24 mouse cellular contexts compared by ENCODE assay signal in the genomic region with DNA sequence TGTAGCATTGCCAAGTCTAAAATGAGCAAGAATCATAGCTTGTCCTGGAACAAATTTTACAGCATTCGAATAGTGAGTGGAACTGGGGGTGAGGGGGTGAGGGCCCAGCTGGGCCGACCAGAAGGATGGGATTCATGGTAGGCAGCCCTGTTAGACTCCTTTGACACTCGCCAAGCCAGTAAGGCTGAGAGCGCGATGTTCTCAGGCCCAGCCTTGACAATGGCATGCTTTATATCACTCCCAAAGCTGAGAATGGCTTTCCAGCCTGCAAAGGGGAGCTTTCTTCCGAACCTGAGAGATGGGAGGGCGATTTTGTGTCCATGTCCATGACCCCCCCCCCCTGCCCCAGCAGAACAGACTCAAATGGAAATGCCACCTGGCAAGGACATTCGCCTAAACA.
A peak's percentile ranks its signal among the peaks of the same experiment; 100 is the strongest.
DNase-seq lines count a peak whose midpoint lies in the region; ATAC-seq and TF ChIP-seq lines count a peak whose summit lies in the region.
"Had no signal": no experiment of that assay in that cellular context is flagged by ENCODE, and none has a peak within 500 bp of the region (broad histone marks: within the 10 kb centered on the region; RNA-seq: fewer than 3 reads in every experiment).

No protein-coding gene starts in this region.

- no peak for DNase-seq in forebrain, embryonic 10.5 days (ENCODE audit: extremely low spot score, low spot score)
- no peak for DNase-seq in forebrain, embryonic 14.5 days (ENCODE audit: low spot score)
- DNase-seq in heart, embryonic 10.5 days (ENCODE audit: low spot score): no peak
- DNase-seq in heart, postnatal 14 days: no peak
- DNase-seq in layer of hippocampus, adult 2 months (ENCODE audit: low spot score in 2 of 2): no peak
- DNase-seq in layer of hippocampus, postnatal 25 days (ENCODE audit: extremely low spot score in 1 of 2, low spot score in 1 of 2): no peak
- peak; percentile 54 for DNase-seq in midbrain, embryonic 11.5 days (ENCODE audit: low spot score, missing footprints)
- DNase-seq in midbrain, embryonic 10.5 days (ENCODE audit: low spot score): no peak
- DNase-seq: adrenal gland, adult 8-10 months; adrenal gland, postnatal 36 days; B cell, adult 2 months; cerebellum, adult 11 months; cerebellum, adult 8-10 months; cerebellum, postnatal 14 days; embryo, embryonic 11 days; heart, postnatal 4 days had no signal

- H3K9ac ChIP-seq in forebrain, embryonic 14.5 days (ENCODE audit: low read length): no peak overlapping the region
- H3K9ac ChIP-seq in midbrain, embryonic 11.5 days (ENCODE audit: low read length): no peak overlapping the region
- H3K9ac ChIP-seq: embryonic facial prominence, embryonic 15.5 days; heart, embryonic 13.5 days; hindbrain, embryonic 14.5 days had no signal

- TF ChIP-seq CTCF in layer of hippocampus, adult 2 months (conservative IDR thresholded peaks at IDR 0.05): no peak

- H3K4me2 ChIP-seq in forebrain, embryonic 14.5 days (ENCODE audit: low read length): no peak overlapping the region
- no peak overlapping the region for H3K4me2 ChIP-seq in midbrain, embryonic 11.5 days
- H3K4me2 ChIP-seq: embryonic facial prominence, embryonic 15.5 days; heart, embryonic 13.5 days; hindbrain, embryonic 14.5 days had no signal

- no peaks in the 10 kb centered on the region for H3K27me3 ChIP-seq in forebrain, embryonic 10.5 days (ENCODE audit: poor library complexity, severe bottlenecking)
- H3K27me3 ChIP-seq in forebrain, embryonic 14.5 days (replicated peaks; ENCODE audit: control insufficient read depth, insufficient read depth, low read length): no peaks in the 10 kb centered on the region
- H3K27me3 ChIP-seq in heart, embryonic 10.5 days (ENCODE audit: insufficient read depth, poor library complexity, severe bottlenecking): no peaks in the 10 kb centered on the region
- no peaks in the 10 kb centered on the region for H3K27me3 ChIP-seq in midbrain, embryonic 11.5 days (ENCODE audit: control insufficient read depth, insufficient read depth, low read length)
- no peaks in the 10 kb centered on the region for H3K27me3 ChIP-seq in midbrain, embryonic 10.5 days (ENCODE audit: low read depth, poor library complexity, severe bottlenecking)
- H3K27me3 ChIP-seq: embryonic facial prominence, embryonic 15.5 days; heart, embryonic 13.5 days had no signal

- H3K4me1 ChIP-seq in forebrain, embryonic 10.5 days: peaks cover 7% of the 10 kb centered on the region; the same call in 1 of the 2 replicates
- no peaks in the 10 kb centered on the region for H3K4me1 ChIP-seq in forebrain, embryonic 14.5 days (ENCODE audit: control insufficient read depth, insufficient read depth, low read length)
- peaks cover 24% of the 10 kb centered on the region for H3K4me1 ChIP-seq in heart, embryonic 10.5 days
- no peaks in the 10 kb centered on the region for H3K4me1 ChIP-seq in midbrain, embryonic 11.5 days (ENCODE audit: control insufficient read depth, insufficient read depth, low read length)
- H3K4me1 ChIP-seq in midbrain, embryonic 10.5 days: 0 out of 2 replicates have a peak, but pooled peaks cover 9% of the 10 kb centered on the region
- H3K4me1 ChIP-seq: heart, embryonic 13.5 days had no signal

- no peak overlapping the region for H3K4me3 ChIP-seq in forebrain, embryonic 10.5 days
- no peak overlapping the region for H3K4me3 ChIP-seq in forebrain, embryonic 14.5 days (ENCODE audit: low read depth, low read length)
- no peak overlapping the region for H3K4me3 ChIP-seq in heart, embryonic 10.5 days
- no peak overlapping the region for H3K4me3 ChIP-seq in layer of hippocampus, adult 2 months
- no peak overlapping the region for H3K4me3 ChIP-seq in midbrain, embryonic 11.5 days (ENCODE audit: low read depth, low read length)
- H3K4me3 ChIP-seq in midbrain, embryonic 10.5 days: no peak overlapping the region
- H3K4me3 ChIP-seq: embryonic facial prominence, embryonic 15.5 days; erythroblast, embryonic 14.5 days; heart, embryonic 13.5 days had no signal

- H3K9me3 ChIP-seq in forebrain, embryonic 10.5 days: no peaks in the 10 kb centered on the region
- no peaks in the 10 kb centered on the region for H3K9me3 ChIP-seq in forebrain, embryonic 14.5 days (replicated peaks; ENCODE audit: control insufficient read depth, low read length)
- H3K9me3 ChIP-seq in heart, embryonic 10.5 days: no peaks in the 10 kb centered on the region
- no peaks in the 10 kb centered on the region for H3K9me3 ChIP-seq in midbrain, embryonic 11.5 days (ENCODE audit: control insufficient read depth, low read length)
- no peaks in the 10 kb centered on the region for H3K9me3 ChIP-seq in midbrain, embryonic 10.5 days (replicated peaks)
- H3K9me3 ChIP-seq: embryonic facial prominence, embryonic 15.5 days had no signal

- no peaks in the 10 kb centered on the region for H3K36me3 ChIP-seq in forebrain, embryonic 10.5 days (replicated peaks)
- no peaks in the 10 kb centered on the region for H3K36me3 ChIP-seq in forebrain, embryonic 14.5 days (ENCODE audit: control insufficient read depth, insufficient read depth, low read length)
- H3K36me3 ChIP-seq in heart, embryonic 10.5 days: no peaks in the 10 kb centered on the region
- H3K36me3 ChIP-seq in midbrain, embryonic 11.5 days (ENCODE audit: control insufficient read depth, insufficient read depth, low read length): no peaks in the 10 kb centered on the region
- H3K36me3 ChIP-seq in midbrain, embryonic 10.5 days: no peaks in the 10 kb centered on the region
- H3K36me3 ChIP-seq: embryonic facial prominence, embryonic 15.5 days; G1E; heart, embryonic 13.5 days had no signal

- 88% methylated on average over 8 of the region's 8 CpGs for WGBS in forebrain, embryonic 10.5 days
- 82% methylated on average over 8 of the region's 8 CpGs for WGBS in forebrain, embryonic 14.5 days
- WGBS in heart, embryonic 10.5 days: 78% methylated on average over 8 of the region's 8 CpGs
- 84% methylated on average over 8 of the region's 8 CpGs for WGBS in midbrain, embryonic 11.5 days
- WGBS in midbrain, embryonic 10.5 days: 89% methylated on average over 8 of the region's 8 CpGs

- intact Hi-C loops in heart, postnatal 14 days (cut with DNase I): loop anchor here (5.0 kb wide), 1 partner anchor 217 kb away; no protein-coding TSS in a partner anchor

- ATAC-seq in forebrain, embryonic 14.5 days: no peak
- ATAC-seq in midbrain, embryonic 11.5 days (ENCODE audit: low FRiP score): no peak
- ATAC-seq: CD4-positive, CD25-positive, alpha-beta regulatory T cell, adult 4 months; forebrain, embryonic 16.5 days; inflammation-experienced regulatory T-cells, adult 6 months had no signal

- H3K27ac ChIP-seq in forebrain, embryonic 10.5 days: 0 out of 2 replicates have a peak overlapping the region, but pooled peaks have one; percentile 12
- no peak overlapping the region for H3K27ac ChIP-seq in forebrain, embryonic 14.5 days (ENCODE audit: low read depth, low read length)
- peak overlapping the region; percentile 37; the same call in 1 of the 2 replicates for H3K27ac ChIP-seq in heart, embryonic 10.5 days
- H3K27ac ChIP-seq in layer of hippocampus, adult 2 months: peak overlapping the region; percentile 24; the same call in 1 of the 2 replicates
- no peak overlapping the region for H3K27ac ChIP-seq in midbrain, embryonic 11.5 days (ENCODE audit: low read depth, low read length)
- H3K27ac ChIP-seq in midbrain, embryonic 10.5 days (replicated peaks): no peak overlapping the region
- H3K27ac ChIP-seq: embryonic facial prominence, embryonic 15.5 days; heart, embryonic 13.5 days; hindbrain, embryonic 14.5 days had no signal

Comparison
In these comparisons a context has a peak if more than half of its experiments do, and no peak if none do; other contexts are left out.
1. H3K27ac ChIP-seq: peak in forebrain, embryonic 10.5 days (single experiment), heart, embryonic 10.5 days (single experiment) and layer of hippocampus, adult 2 months (single experiment); none in forebrain, embryonic 14.5 days (single experiment), midbrain, embryonic 11.5 days (single experiment) and midbrain, embryonic 10.5 days (single experiment).